Mouse (Mus musculus) thymus, postnatal 4 days (tissue): ENCODE measurements around the gene Serpinb3a.
"Not testable (repeated sequence)": the region's sequence is repeated elsewhere in the genome, so short reads cannot be mapped to it uniquely, and the experiment has no call there.

ENCODE experiments used
- DNase-seq: peaks from one replicate; pipeline ENCODE4 v3.0.0; 2021

Serpinb3a gene

GRCm38 (mm10) chr1:107052203-107052602 is at the start of gene Serpinb3a:
Serpinb3a (minus strand) TSS chr1:107052303.
- no peak for DNase-seq

GRCm38 (mm10) chr1:107098417-107098816 is 46.3 kb upstream of the Serpinb3a start:
- DNase-seq = no peak

GRCm38 (mm10) chr1:107083406-107083805 is 31.3 kb upstream of the Serpinb3a start, which contains the start of gene Serpinb3d:
Serpinb3d (minus strand) TSS chr1:107083506.
- DNase-seq = no peak

- DNase-seq = not testable (repeated sequence)
Measured at GRCm38 (mm10) chr1:107034236-107034635, 17.9 kb downstream of the Serpinb3a start.

GRCm38 (mm10) chr1:107025886-107026285 is 26.2 kb downstream of the Serpinb3a start:
- no peak for DNase-seq

- DNase-seq = no peak
Measured at GRCm38 (mm10) chr1:107015210-107015609, 36.9 kb downstream of the Serpinb3a start.

GRCm38 (mm10) chr1:107014530-107014929 is 37.6 kb downstream of the Serpinb3a start:
- DNase-seq = peak; percentile 54

GRCm38 (mm10) chr1:107006316-107006715 is 45.8 kb downstream of the Serpinb3a start:
- DNase-seq = no peak

- DNase-seq = no peak
Measured at GRCm38 (mm10) chr1:107001754-107002153, 50.3 kb downstream of the Serpinb3a start.

GRCm38 (mm10) chr1:107000424-107000823 is 51.7 kb downstream of the Serpinb3a start:
- no peak for DNase-seq
